Mouse (Mus musculus): ENCODE data around the gene Ddx58. TPM values are rescaled to one million over a fixed set of nuclear protein-coding genes. Genes with fewer than 3 reads are reported as not detected.

Ddx58 gene
- polyA plus RNA-seq (2012; rRNA removed), result 22.8 and 24.8 TPM in 2 replicates

DNA sequence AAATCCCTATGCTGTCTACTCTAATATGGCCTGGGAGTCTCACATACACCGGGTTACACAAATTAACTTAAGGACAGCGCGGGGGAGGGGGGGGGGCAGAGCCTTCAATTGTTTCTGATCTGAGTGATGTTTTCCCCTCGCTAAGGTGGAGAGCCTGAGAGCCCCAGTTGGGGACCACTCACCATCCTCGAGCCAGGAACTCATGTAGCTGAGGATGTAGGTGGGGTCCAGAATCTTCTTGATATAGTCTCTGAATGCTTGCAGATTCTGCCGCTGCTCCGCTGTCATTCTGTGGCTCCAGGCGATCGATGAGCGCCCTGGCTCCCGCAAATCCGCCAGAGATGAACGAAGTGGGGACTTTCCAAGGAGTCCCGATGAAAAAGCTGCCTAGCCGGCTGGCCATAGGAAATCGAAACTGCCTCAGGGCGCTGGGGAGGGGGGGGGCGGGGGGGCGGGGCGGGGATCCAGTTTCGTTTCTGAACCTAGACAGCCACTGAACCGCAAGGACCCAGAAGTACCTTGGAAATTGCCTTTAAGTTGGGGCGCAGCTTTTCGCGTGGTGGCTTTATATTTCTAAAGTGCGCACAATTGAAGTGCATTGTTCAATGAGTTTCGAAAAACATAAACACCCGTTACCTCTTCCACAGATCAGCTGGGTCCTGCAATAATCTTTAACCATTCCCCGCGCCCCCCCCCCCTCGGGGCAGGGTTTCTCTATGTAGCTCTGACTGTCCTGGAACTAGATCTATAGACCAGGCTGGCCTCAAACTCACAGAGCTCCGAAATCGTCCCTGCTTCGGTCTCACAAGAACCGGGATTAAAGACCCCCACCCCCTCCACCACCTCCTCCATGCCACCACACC lies at the start of gene Ddx58:
Gene Ddx58, minus strand, starts transcription at position 420 of the 863 bp plus-strand sequence.
- DNase-seq, result peak; percentile 40
- TF ChIP-seq CTCF (IDR thresholded peaks at IDR 0.05; ENCODE audit: borderline replicate concordance, control insufficient read depth, extremely low read depth, insufficient read depth, low read length, poor library complexity), result no peak

DNA sequence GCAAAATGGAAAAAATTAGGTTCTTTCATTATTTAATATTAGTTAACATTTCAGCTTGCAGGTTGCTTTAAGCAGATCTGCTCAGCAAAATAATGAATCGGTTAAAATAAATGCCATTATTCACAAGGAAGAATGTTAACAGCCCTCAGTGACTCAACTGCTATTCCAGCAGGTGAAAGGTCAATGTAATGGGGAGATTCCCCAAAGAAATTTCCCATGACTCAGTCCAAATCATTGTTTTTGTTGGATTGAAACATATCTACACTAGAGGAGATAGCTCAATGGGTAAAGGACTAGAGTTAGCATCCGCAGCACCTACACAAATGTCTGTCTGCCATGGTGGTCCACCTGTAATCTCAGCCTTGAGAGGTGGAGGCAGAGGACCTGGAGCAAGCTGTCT lies 49.4 kb upstream of the Ddx58 start:
- DNase-seq, result no peak
- 92% methylated on average over 2 of the region's 2 CpGs for WGBS
- H3K27ac ChIP-seq (ENCODE audit: control insufficient read depth, insufficient read depth, low read length), result no peak overlapping the region
- H3K36me3 ChIP-seq (ENCODE audit: control insufficient read depth, insufficient read depth, low read length), result no peaks in the 10 kb centered on the region
- no peak for TF ChIP-seq POLR2A (IDR thresholded peaks at IDR 0.05; ENCODE audit: control insufficient read depth, extremely low read depth, insufficient read depth, low read length, poor library complexity)
- TF ChIP-seq CTCF (IDR thresholded peaks at IDR 0.05; ENCODE audit: borderline replicate concordance, control insufficient read depth, extremely low read depth, insufficient read depth, low read length, poor library complexity), result no peak
- no peaks in the 10 kb centered on the region for H3K4me1 ChIP-seq (replicated peaks; ENCODE audit: control insufficient read depth, insufficient read depth, low read length)
- H3K27me3 ChIP-seq (ENCODE audit: control insufficient read depth, insufficient read depth, low read length), result no peaks in the 10 kb centered on the region
- no peak overlapping the region for H3K4me3 ChIP-seq (ENCODE audit: control insufficient read depth, insufficient read depth, low read length)

More for the DNA sequence above, at the start of gene Ddx58:
- Histone ChIP-seq H3K36me3 (ENCODE audit: control insufficient read depth, insufficient read depth, low read length) (no peaks in the 10 kb centered on the region; the same call in 1 of the 2 replicates), H3K4me3 (ENCODE audit: control insufficient read depth, insufficient read depth, low read length) (peak within 1 kb of the TSS; percentile 71), H3K27ac (ENCODE audit: control insufficient read depth, insufficient read depth, low read length) (peak within 1 kb of the TSS; percentile 99), H3K4me1 (replicated peaks; ENCODE audit: control insufficient read depth, insufficient read depth, low read length) (peaks cover 18% of the 10 kb centered on the region), H3K27me3 (ENCODE audit: control insufficient read depth, insufficient read depth, low read length) (no peaks in the 10 kb centered on the region)
- 2% methylated on average over 35 of the region's 35 CpGs for WGBS

GRCm38 (mm10) chr4:40287415-40287814 lies 47.8 kb upstream of the Ddx58 start:
- WGBS, result 25% methylated on average over 6 of the region's 6 CpGs
- DNase-seq, result no peak
- Histone ChIP-seq H3K4me3 (ENCODE audit: control insufficient read depth, insufficient read depth, low read length) (no peak overlapping the region), H3K36me3 (ENCODE audit: control insufficient read depth, insufficient read depth, low read length) (no peaks in the 10 kb centered on the region), H3K27ac (ENCODE audit: control insufficient read depth, insufficient read depth, low read length) (no peak overlapping the region), H3K4me1 (replicated peaks; ENCODE audit: control insufficient read depth, insufficient read depth, low read length) (no peaks in the 10 kb centered on the region), H3K27me3 (ENCODE audit: control insufficient read depth, insufficient read depth, low read length) (no peaks in the 10 kb centered on the region)
- no peak for TF ChIP-seq CTCF (IDR thresholded peaks at IDR 0.05; ENCODE audit: borderline replicate concordance, control insufficient read depth, extremely low read depth, insufficient read depth, low read length, poor library complexity)
- TF ChIP-seq POLR2A (IDR thresholded peaks at IDR 0.05; ENCODE audit: control insufficient read depth, extremely low read depth, insufficient read depth, low read length, poor library complexity), result no peak

DNA sequence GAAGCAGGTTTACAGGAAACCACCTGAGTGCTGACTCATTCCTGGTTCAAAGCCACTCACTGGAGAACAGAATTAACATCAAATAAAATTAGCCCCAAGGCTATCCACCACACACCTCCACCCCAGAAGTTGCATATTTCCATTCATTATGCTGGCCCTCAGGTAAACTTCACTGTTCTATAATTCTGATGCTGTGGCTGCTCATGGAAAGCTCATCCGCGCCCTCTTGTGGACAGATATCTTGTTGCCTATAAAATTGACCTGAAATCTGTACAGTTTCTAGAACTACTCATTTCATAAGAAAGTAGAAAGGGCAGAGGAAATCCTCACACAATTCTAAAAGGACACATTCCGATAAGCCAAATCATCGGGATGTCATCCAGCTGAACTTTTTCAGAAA lies 46.0 kb upstream of the Ddx58 start:
- H3K36me3 ChIP-seq (ENCODE audit: control insufficient read depth, insufficient read depth, low read length), result no peaks in the 10 kb centered on the region
- H3K27ac ChIP-seq (ENCODE audit: control insufficient read depth, insufficient read depth, low read length), result no peak overlapping the region
- H3K4me3 ChIP-seq (ENCODE audit: control insufficient read depth, insufficient read depth, low read length), result no peak overlapping the region
- DNase-seq, result peak; percentile 78
- no peaks in the 10 kb centered on the region for H3K27me3 ChIP-seq (ENCODE audit: control insufficient read depth, insufficient read depth, low read length)
- 16% methylated on average over 4 of the region's 4 CpGs for WGBS
- no peak for TF ChIP-seq CTCF (IDR thresholded peaks at IDR 0.05; ENCODE audit: borderline replicate concordance, control insufficient read depth, extremely low read depth, insufficient read depth, low read length, poor library complexity)
- no peak for TF ChIP-seq POLR2A (IDR thresholded peaks at IDR 0.05; ENCODE audit: control insufficient read depth, extremely low read depth, insufficient read depth, low read length, poor library complexity)
- no peaks in the 10 kb centered on the region for H3K4me1 ChIP-seq (replicated peaks; ENCODE audit: control insufficient read depth, insufficient read depth, low read length)

- TF ChIP-seq POLR2A (IDR thresholded peaks at IDR 0.05; ENCODE audit: control insufficient read depth, extremely low read depth, insufficient read depth, low read length, poor library complexity) (peak; percentile 59; the same call in 1 of the 2 replicates), CTCF (IDR thresholded peaks at IDR 0.05; ENCODE audit: borderline replicate concordance, control insufficient read depth, extremely low read depth, insufficient read depth, low read length, poor library complexity) (no peak)
- under 1% methylated on average over 36 of the region's 36 CpGs for WGBS
- 0 out of 2 replicates have a peak, but pooled peaks cover 4% of the 10 kb centered on the region for H3K36me3 ChIP-seq (ENCODE audit: control insufficient read depth, insufficient read depth, low read length)
- H3K27me3 ChIP-seq (ENCODE audit: control insufficient read depth, insufficient read depth, low read length), result no peaks in the 10 kb centered on the region
- H3K4me1 ChIP-seq (replicated peaks; ENCODE audit: control insufficient read depth, insufficient read depth, low read length), result peaks cover 5% of the 10 kb centered on the region
- DNase-seq, result peak; percentile 90
- H3K27ac ChIP-seq (ENCODE audit: control insufficient read depth, insufficient read depth, low read length), result peak within 1 kb of the TSS; percentile 47
- H3K4me3 ChIP-seq (ENCODE audit: control insufficient read depth, insufficient read depth, low read length), result peak within 1 kb of the TSS; percentile 65
Observed at GRCm38 (mm10) chr4:40279276-40279900, 39.8 kb upstream of the Ddx58 start, which contains the start of gene Ndufb6. Ndufb6 (minus strand) TSS chr4:40279421.

GRCm38 (mm10) chr4:40278880-40279275 lies 39.2 kb upstream of the Ddx58 start:
- no peak for TF ChIP-seq CTCF (IDR thresholded peaks at IDR 0.05; ENCODE audit: borderline replicate concordance, control insufficient read depth, extremely low read depth, insufficient read depth, low read length, poor library complexity)
- no peak for TF ChIP-seq POLR2A (IDR thresholded peaks at IDR 0.05; ENCODE audit: control insufficient read depth, extremely low read depth, insufficient read depth, low read length, poor library complexity)
- Histone ChIP-seq H3K4me3 (ENCODE audit: control insufficient read depth, insufficient read depth, low read length) (peak overlapping the region; percentile 65), H3K27ac (ENCODE audit: control insufficient read depth, insufficient read depth, low read length) (no peak overlapping the region), H3K36me3 (ENCODE audit: control insufficient read depth, insufficient read depth, low read length) (0 out of 2 replicates have a peak, but pooled peaks cover 4% of the 10 kb centered on the region), H3K4me1 (replicated peaks; ENCODE audit: control insufficient read depth, insufficient read depth, low read length) (peaks cover 5% of the 10 kb centered on the region), H3K27me3 (ENCODE audit: control insufficient read depth, insufficient read depth, low read length) (no peaks in the 10 kb centered on the region)
- DNase-seq, result no peak
- WGBS, result 2% methylated on average over 21 of the region's 21 CpGs
